Mouse (Mus musculus): ENCODE measurements around the gene Syn3. TPM values are rescaled to one million over a fixed set of nuclear protein-coding genes. Genes with fewer than 3 reads are reported as not detected.

Syn3 gene
- polyA plus RNA-seq, 1 experiment from 2014 or later, result 4.0 TPM

- ATAC-seq (ENCODE audit: insufficient read depth, low FRiP score), result no peak
- no peaks in the 10 kb centered on the region for H3K4me1 ChIP-seq (ENCODE audit: control insufficient read depth, insufficient read depth, low read length)
- H3K27ac ChIP-seq (ENCODE audit: low read length), result no peak overlapping the region
These were observed 91.7 kb downstream of the Syn3 start for GRCm38 (mm10) chr10:86406952-86407351.

DNA sequence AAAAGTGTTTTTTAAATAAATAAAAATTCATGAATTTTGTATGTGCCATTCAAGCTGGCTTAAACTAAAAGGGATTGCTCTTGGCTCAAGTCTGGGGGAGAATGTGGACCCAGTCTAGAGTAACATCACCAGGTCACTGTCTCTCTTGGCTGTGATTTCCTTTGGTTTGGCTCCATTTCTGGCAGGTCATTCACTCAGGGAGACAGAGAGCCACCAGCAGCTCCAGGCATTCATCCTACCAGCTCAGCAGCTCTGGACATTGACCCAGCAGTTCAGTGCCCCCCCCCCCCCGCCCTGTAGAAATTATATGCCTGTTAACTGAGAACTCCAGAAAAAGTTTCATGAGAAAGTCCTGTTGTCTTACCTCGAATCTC is 100.4 kb downstream of the Syn3 start:
- 70% methylated on average over 2 of the region's 2 CpGs for WGBS
- no peak overlapping the region for H3K27ac ChIP-seq (ENCODE audit: low read length)
- no peaks in the 10 kb centered on the region for H3K36me3 ChIP-seq (ENCODE audit: control insufficient read depth, insufficient read depth, low read length)
- H3K4me1 ChIP-seq (ENCODE audit: control insufficient read depth, insufficient read depth, low read length), result no peaks in the 10 kb centered on the region
- H3K27me3 ChIP-seq (ENCODE audit: control insufficient read depth, insufficient read depth, low read length), result no peaks in the 10 kb centered on the region
- H3K9me3 ChIP-seq (replicated peaks; ENCODE audit: control insufficient read depth, low read length), result no peaks in the 10 kb centered on the region
- no peak overlapping the region for H3K9ac ChIP-seq (ENCODE audit: low read length)
- no peak for ATAC-seq (ENCODE audit: insufficient read depth, low FRiP score)
- no peak overlapping the region for H3K4me3 ChIP-seq (replicated peaks; ENCODE audit: low read length)
- H3K4me2 ChIP-seq (ENCODE audit: low read depth, low read length), result no peak overlapping the region

More at GRCm38 (mm10) chr10:86406952-86407351, 91.7 kb downstream of the Syn3 start:
- Histone ChIP-seq H3K9ac (ENCODE audit: low read length) (no peak overlapping the region), H3K9me3 (replicated peaks; ENCODE audit: control insufficient read depth, low read length) (no peaks in the 10 kb centered on the region), H3K4me3 (replicated peaks; ENCODE audit: low read length) (no peak overlapping the region), H3K27me3 (ENCODE audit: control insufficient read depth, insufficient read depth, low read length) (no peaks in the 10 kb centered on the region), H3K4me2 (ENCODE audit: low read depth, low read length) (no peak overlapping the region), H3K36me3 (ENCODE audit: control insufficient read depth, insufficient read depth, low read length) (no peaks in the 10 kb centered on the region)
- 44% methylated on average over 4 of the region's 4 CpGs for WGBS

- Histone ChIP-seq H3K4me1 (ENCODE audit: control insufficient read depth, insufficient read depth, low read length) (no peaks in the 10 kb centered on the region), H3K9me3 (replicated peaks; ENCODE audit: control insufficient read depth, low read length) (no peaks in the 10 kb centered on the region), H3K4me3 (replicated peaks; ENCODE audit: low read length) (no peak overlapping the region), H3K9ac (ENCODE audit: low read length) (no peak overlapping the region), H3K36me3 (ENCODE audit: control insufficient read depth, insufficient read depth, low read length) (no peaks in the 10 kb centered on the region), H3K27ac (ENCODE audit: low read length) (no peak overlapping the region), H3K27me3 (ENCODE audit: control insufficient read depth, insufficient read depth, low read length) (no peaks in the 10 kb centered on the region), H3K4me2 (ENCODE audit: low read depth, low read length) (no peak overlapping the region)
- WGBS, result 80% methylated on average over 4 of the region's 4 CpGs
- no peak for ATAC-seq (ENCODE audit: insufficient read depth, low FRiP score)
These were observed 100.9 kb downstream of the Syn3 start for GRCm38 (mm10) chr10:86397577-86398346.

DNA sequence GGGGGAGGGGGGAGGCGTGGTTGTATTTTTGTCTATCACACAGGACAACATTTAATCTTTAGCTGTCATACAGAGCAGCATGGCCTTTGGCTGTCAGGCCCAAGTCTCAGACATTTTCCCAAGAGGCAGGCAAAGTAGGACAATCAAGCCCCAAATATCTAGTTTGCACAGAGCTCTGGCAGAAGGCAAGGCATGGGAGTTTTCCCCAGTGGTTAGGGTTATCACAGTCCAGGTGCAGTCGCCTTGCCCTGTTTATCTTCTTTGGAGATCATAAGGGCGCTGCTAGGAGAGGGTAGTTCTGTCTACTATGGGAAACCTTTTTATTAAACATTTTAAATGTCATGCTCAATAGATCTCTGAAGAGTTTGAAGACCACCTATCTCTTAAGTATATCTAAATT is 106.3 kb downstream of the Syn3 start:
- Histone ChIP-seq H3K27me3 (ENCODE audit: control insufficient read depth, insufficient read depth, low read length) (no peaks in the 10 kb centered on the region), H3K27ac (ENCODE audit: low read length) (no peak overlapping the region), H3K4me3 (replicated peaks; ENCODE audit: low read length) (no peak overlapping the region), H3K9ac (ENCODE audit: low read length) (no peak overlapping the region), H3K4me1 (ENCODE audit: control insufficient read depth, insufficient read depth, low read length) (peaks cover 9% of the 10 kb centered on the region; the same call in 1 of the 2 replicates), H3K4me2 (ENCODE audit: low read depth, low read length) (no peak overlapping the region), H3K9me3 (replicated peaks; ENCODE audit: control insufficient read depth, low read length) (no peaks in the 10 kb centered on the region), H3K36me3 (ENCODE audit: control insufficient read depth, insufficient read depth, low read length) (no peaks in the 10 kb centered on the region)
- 71% methylated on average over 3 of the region's 3 CpGs for WGBS
- ATAC-seq (ENCODE audit: insufficient read depth, low FRiP score), result no peak

DNA sequence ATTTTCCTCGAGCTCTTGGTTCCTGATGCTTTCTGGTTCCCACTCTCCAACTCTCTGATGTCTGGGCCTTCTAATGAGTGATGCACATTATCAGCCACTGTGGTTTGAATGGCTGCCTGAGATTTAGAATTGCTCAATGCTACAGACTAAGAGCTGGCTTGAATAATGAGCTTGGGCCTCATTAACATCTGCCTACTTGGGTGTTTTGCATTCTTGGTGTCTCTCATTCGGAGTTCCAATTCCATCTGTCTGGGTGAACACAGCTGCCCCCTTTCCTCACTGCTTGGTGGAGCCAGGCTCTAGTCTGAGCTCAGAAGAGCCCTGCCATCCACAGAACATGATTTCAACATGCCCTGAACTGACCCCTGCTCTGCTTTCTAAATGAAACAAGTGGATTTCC is 108.8 kb downstream of the Syn3 start:
- no peak for ATAC-seq (ENCODE audit: insufficient read depth, low FRiP score)
- Histone ChIP-seq H3K4me1 (ENCODE audit: control insufficient read depth, insufficient read depth, low read length) (peaks cover 11% of the 10 kb centered on the region; the same call in 1 of the 2 replicates), H3K27me3 (ENCODE audit: control insufficient read depth, insufficient read depth, low read length) (no peaks in the 10 kb centered on the region), H3K9ac (ENCODE audit: low read length) (no peak overlapping the region), H3K4me3 (replicated peaks; ENCODE audit: low read length) (no peak overlapping the region), H3K27ac (ENCODE audit: low read length) (no peak overlapping the region), H3K9me3 (replicated peaks; ENCODE audit: control insufficient read depth, low read length) (no peaks in the 10 kb centered on the region), H3K36me3 (ENCODE audit: control insufficient read depth, insufficient read depth, low read length) (no peaks in the 10 kb centered on the region), H3K4me2 (ENCODE audit: low read depth, low read length) (no peak overlapping the region)
- WGBS, result 49% methylated on average over 2 of the region's 2 CpGs

- no peak for ATAC-seq (ENCODE audit: insufficient read depth, low FRiP score)
- Histone ChIP-seq H3K27ac (ENCODE audit: low read length) (no peak overlapping the region), H3K4me1 (ENCODE audit: control insufficient read depth, insufficient read depth, low read length) (peaks cover 11% of the 10 kb centered on the region; the same call in 1 of the 2 replicates), H3K4me2 (ENCODE audit: low read depth, low read length) (no peak overlapping the region), H3K4me3 (replicated peaks; ENCODE audit: low read length) (no peak overlapping the region), H3K9me3 (replicated peaks; ENCODE audit: control insufficient read depth, low read length) (no peaks in the 10 kb centered on the region), H3K27me3 (ENCODE audit: control insufficient read depth, insufficient read depth, low read length) (no peaks in the 10 kb centered on the region), H3K9ac (ENCODE audit: low read length) (no peak overlapping the region), H3K36me3 (ENCODE audit: control insufficient read depth, insufficient read depth, low read length) (no peaks in the 10 kb centered on the region)
- WGBS, result 77% methylated on average over 3 of the region's 3 CpGs
These were observed 109.3 kb downstream of the Syn3 start for GRCm38 (mm10) chr10:86389357-86389756.

- ATAC-seq (ENCODE audit: insufficient read depth, low FRiP score), result no peak
- H3K36me3 ChIP-seq (ENCODE audit: control insufficient read depth, insufficient read depth, low read length), result no peaks in the 10 kb centered on the region
- no peak overlapping the region for H3K27ac ChIP-seq (ENCODE audit: low read length)
- no peak overlapping the region for H3K9ac ChIP-seq (ENCODE audit: low read length)
- H3K4me1 ChIP-seq (ENCODE audit: control insufficient read depth, insufficient read depth, low read length), result peaks cover 11% of the 10 kb centered on the region; the same call in 1 of the 2 replicates
- H3K9me3 ChIP-seq (replicated peaks; ENCODE audit: control insufficient read depth, low read length), result no peaks in the 10 kb centered on the region
- H3K4me2 ChIP-seq (ENCODE audit: low read depth, low read length), result no peak overlapping the region
- H3K27me3 ChIP-seq (ENCODE audit: control insufficient read depth, insufficient read depth, low read length), result no peaks in the 10 kb centered on the region
- 82% methylated on average over 6 of the region's 6 CpGs for WGBS
- H3K4me3 ChIP-seq (replicated peaks; ENCODE audit: low read length), result no peak overlapping the region
These were observed 109.9 kb downstream of the Syn3 start for GRCm38 (mm10) chr10:86388803-86389202.

- no peaks in the 10 kb centered on the region for H3K36me3 ChIP-seq (ENCODE audit: control insufficient read depth, insufficient read depth, low read length)
- H3K27me3 ChIP-seq (ENCODE audit: control insufficient read depth, insufficient read depth, low read length), result no peaks in the 10 kb centered on the region
- peaks cover 11% of the 10 kb centered on the region; the same call in 1 of the 2 replicates for H3K4me1 ChIP-seq (ENCODE audit: control insufficient read depth, insufficient read depth, low read length)
- WGBS, result 51% methylated on average over 5 of the region's 5 CpGs
- no peak overlapping the region for H3K27ac ChIP-seq (ENCODE audit: low read length)
- ATAC-seq (ENCODE audit: insufficient read depth, low FRiP score), result peak; percentile 58; the same call in 1 of the 2 replicates
- H3K4me3 ChIP-seq (replicated peaks; ENCODE audit: low read length), result no peak overlapping the region
- no peak overlapping the region for H3K4me2 ChIP-seq (ENCODE audit: low read depth, low read length)
- H3K9me3 ChIP-seq (replicated peaks; ENCODE audit: control insufficient read depth, low read length), result no peaks in the 10 kb centered on the region
- no peak overlapping the region for H3K9ac ChIP-seq (ENCODE audit: low read length)
These were observed 110.8 kb downstream of the Syn3 start for GRCm38 (mm10) chr10:86387821-86388440.

GRCm38 (mm10) chr10:86386232-86386631 is 112.5 kb downstream of the Syn3 start:
- no peak for ATAC-seq (ENCODE audit: insufficient read depth, low FRiP score)
- H3K27me3 ChIP-seq (ENCODE audit: control insufficient read depth, insufficient read depth, low read length), result no peaks in the 10 kb centered on the region
- H3K4me3 ChIP-seq (replicated peaks; ENCODE audit: low read length), result no peak overlapping the region

More at GRCm38 (mm10) chr10:86386232-86386631, 112.5 kb downstream of the Syn3 start:
- H3K9me3 ChIP-seq (replicated peaks; ENCODE audit: control insufficient read depth, low read length), result no peaks in the 10 kb centered on the region
- H3K27ac ChIP-seq (ENCODE audit: low read length), result no peak overlapping the region
- no peaks in the 10 kb centered on the region for H3K36me3 ChIP-seq (ENCODE audit: control insufficient read depth, insufficient read depth, low read length)
- no peak overlapping the region for H3K9ac ChIP-seq (ENCODE audit: low read length)
- no peak overlapping the region for H3K4me2 ChIP-seq (ENCODE audit: low read depth, low read length)
- 69% methylated on average over 4 of the region's 4 CpGs for WGBS
- H3K4me1 ChIP-seq (ENCODE audit: control insufficient read depth, insufficient read depth, low read length), result peaks cover 11% of the 10 kb centered on the region; the same call in 1 of the 2 replicates

All from stomach, embryonic 16.5 days (tissue).